8 mouse cellular contexts compared by ENCODE assay signal in genomic region chr2:57597694-57598358, GRCm38 (mm10).
DNase-seq lines count a peak whose midpoint lies in the region; ATAC-seq lines count a peak whose summit lies in the region.

No protein-coding gene starts in this region.

- H3K9me3 ChIP-seq in hindbrain, embryonic 16.5 days (ENCODE audit: control insufficient read depth, low read length): no peaks in the 10 kb centered on the region
- no peaks in the 10 kb centered on the region for H3K9me3 ChIP-seq in midbrain, embryonic 14.5 days (ENCODE audit: control insufficient read depth, low read length)

- H3K4me2 ChIP-seq in hindbrain, embryonic 16.5 days (ENCODE audit: low read length): peak overlapping the region; percentile 34
- H3K4me2 ChIP-seq in midbrain, embryonic 14.5 days (ENCODE audit: low read length): peak overlapping the region; percentile 39

- H3K27me3 ChIP-seq in hindbrain, embryonic 16.5 days (replicated peaks; ENCODE audit: control insufficient read depth, insufficient read depth, low read length): no peaks in the 10 kb centered on the region
- H3K27me3 ChIP-seq in midbrain, embryonic 14.5 days (ENCODE audit: control insufficient read depth, insufficient read depth, low read length): no peaks in the 10 kb centered on the region

- WGBS in hindbrain, embryonic 16.5 days: 22% methylated on average over 9 of the region's 9 CpGs
- WGBS in midbrain, embryonic 14.5 days: 15% methylated on average over 9 of the region's 9 CpGs

- 0 out of 2 replicates have a peak overlapping the region, but pooled peaks have one; percentile 4 for H3K4me3 ChIP-seq in hindbrain, embryonic 16.5 days (ENCODE audit: low read length)
- no peak overlapping the region for H3K4me3 ChIP-seq in midbrain, embryonic 14.5 days (replicated peaks; ENCODE audit: low read depth, low read length)

- H3K36me3 ChIP-seq in hindbrain, embryonic 16.5 days (ENCODE audit: control insufficient read depth, insufficient read depth, low read length): no peaks in the 10 kb centered on the region
- H3K36me3 ChIP-seq in midbrain, embryonic 14.5 days (ENCODE audit: control insufficient read depth, insufficient read depth, low read length): no peaks in the 10 kb centered on the region

- peak; percentile 95 for ATAC-seq in hindbrain, embryonic 16.5 days
- peak; percentile 86 for ATAC-seq in midbrain, embryonic 14.5 days (ENCODE audit: low FRiP score, low TSS enrichment)

- H3K9ac ChIP-seq in hindbrain, embryonic 16.5 days (ENCODE audit: low read depth, low read length): no peak overlapping the region
- 0 out of 2 replicates have a peak overlapping the region, but pooled peaks have one; percentile 12 for H3K9ac ChIP-seq in midbrain, embryonic 14.5 days (replicated peaks; ENCODE audit: low read length)

- no peak overlapping the region for H3K27ac ChIP-seq in hindbrain, embryonic 16.5 days (ENCODE audit: low read depth, low read length)
- peak overlapping the region; percentile 52; the same call in 1 of the 2 replicates for H3K27ac ChIP-seq in midbrain, embryonic 14.5 days (replicated peaks; ENCODE audit: low read depth, low read length)

- DNase-seq in cerebellum, adult 11-12 months: peak; percentile 11
- DNase-seq in cerebellum, postnatal 36 days: no peak
- peak; percentile 67 to 75 for DNase-seq in cerebellum, postnatal 10 days
- DNase-seq in midbrain, embryonic 14.5 days: peak; percentile 83
- DNase-seq in thymus, postnatal 10 days (ENCODE audit: low spot score in 2 of 2): no peak
- DNase-seq in ovary, postnatal 10 days (ENCODE audit: low spot score): no peak
- no peak for DNase-seq in heart, adult 11 months

- peaks cover 4% of the 10 kb centered on the region for H3K4me1 ChIP-seq in hindbrain, embryonic 16.5 days (ENCODE audit: control insufficient read depth, insufficient read depth, low read depth, low read length)
- H3K4me1 ChIP-seq in midbrain, embryonic 14.5 days (ENCODE audit: control insufficient read depth, insufficient read depth, low read length): peaks cover 5% of the 10 kb centered on the region; the same call in 1 of the 2 replicates

Comparison
In these comparisons a context has a peak if more than half of its experiments do, and no peak if none do; other contexts are left out.
1. DNase-seq: peak in cerebellum, adult 11-12 months (single experiment), cerebellum, postnatal 10 days (2 of 2) and midbrain, embryonic 14.5 days (single experiment); none in cerebellum, postnatal 36 days (0 of 2), thymus, postnatal 10 days (0 of 2), ovary, postnatal 10 days (single experiment) and heart, adult 11 months (single experiment).